Mouse (Mus musculus) bone marrow macrophage, adult 2 months (primary cell): ENCODE data around the gene Sidt1.

Source experiments
- CTCF ChIP-seq: IDR thresholded peaks from 2 replicates; pipeline ENCODE4 v1.5.1; 2012; ENCODE audit warnings: low read depth, mild to moderate bottlenecking, low read length, moderate library complexity
- POLR2A ChIP-seq: IDR thresholded peaks from 2 replicates; pipeline ENCODE4 v1.6.1; 2012; ENCODE audit warnings: mild to moderate bottlenecking, low read depth, low read length, borderline replicate concordance

DNA sequence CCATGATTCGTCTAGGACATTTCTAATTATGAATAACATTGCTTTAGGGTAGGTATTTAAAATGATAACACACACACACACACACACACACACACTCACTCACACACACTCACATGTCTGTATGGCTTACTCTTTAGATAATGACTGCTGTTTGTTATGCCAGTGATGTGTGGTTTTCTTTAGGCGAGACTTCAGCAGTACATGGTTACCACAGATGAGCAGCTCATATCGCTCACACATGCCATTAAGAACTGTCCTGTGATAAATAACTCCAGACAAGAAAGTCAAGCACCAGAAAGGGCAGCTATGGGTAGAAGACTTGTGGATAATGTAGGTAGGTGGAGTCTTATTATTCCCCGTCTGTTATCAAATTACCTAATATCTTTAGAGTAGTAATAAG lies 42.5 kb upstream of the Sidt1 start:
- TF ChIP-seq POLR2A (no peak), CTCF (no peak)
